Mouse (Mus musculus) v-Abl transformed pro-B cells (cell line): ENCODE results near the gene Atl2.

Experiments used
- in situ Hi-C, 2 experiments: fragments of 400-800 bp; cut with MboI; formaldehyde crosslinking; loops; one replicate each; pipeline ENCODE4 v1.15.1; 2025; ENCODE audit not compliant: unreplicated experiment in 2 of 2

The Atl2 gene

DNA sequence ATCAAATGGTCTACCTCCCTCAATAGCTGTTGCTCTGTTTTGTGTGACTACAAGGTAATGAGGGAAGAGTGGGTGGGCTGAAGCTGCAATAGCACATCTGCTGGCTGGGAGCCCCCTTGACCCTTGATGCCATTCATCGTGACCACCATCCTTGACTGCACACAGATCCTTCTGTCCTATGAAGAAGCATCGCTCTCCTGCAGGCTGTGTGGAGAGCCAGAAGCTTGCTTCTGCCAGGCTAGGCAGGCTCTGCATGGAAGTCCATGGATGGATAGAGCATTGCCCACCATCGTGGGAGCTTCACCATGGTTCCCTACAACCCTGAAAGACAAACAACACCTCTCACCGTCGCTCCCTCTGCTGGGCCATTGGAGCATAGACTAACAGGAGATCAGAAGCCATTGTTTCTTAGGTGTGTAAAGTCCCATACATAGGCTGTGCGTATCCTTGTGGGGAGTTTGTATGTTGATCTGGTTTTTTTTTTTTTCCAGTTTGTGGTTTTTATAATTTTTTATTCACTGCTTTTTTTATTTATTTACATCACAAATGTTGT lies 69.4 kb downstream of the Atl2 start:
- in situ Hi-C loops, result loop anchor here (25.0 kb wide), 3 partner anchors 714 to 1214 kb away; no protein-coding TSS in a partner anchor

DNA sequence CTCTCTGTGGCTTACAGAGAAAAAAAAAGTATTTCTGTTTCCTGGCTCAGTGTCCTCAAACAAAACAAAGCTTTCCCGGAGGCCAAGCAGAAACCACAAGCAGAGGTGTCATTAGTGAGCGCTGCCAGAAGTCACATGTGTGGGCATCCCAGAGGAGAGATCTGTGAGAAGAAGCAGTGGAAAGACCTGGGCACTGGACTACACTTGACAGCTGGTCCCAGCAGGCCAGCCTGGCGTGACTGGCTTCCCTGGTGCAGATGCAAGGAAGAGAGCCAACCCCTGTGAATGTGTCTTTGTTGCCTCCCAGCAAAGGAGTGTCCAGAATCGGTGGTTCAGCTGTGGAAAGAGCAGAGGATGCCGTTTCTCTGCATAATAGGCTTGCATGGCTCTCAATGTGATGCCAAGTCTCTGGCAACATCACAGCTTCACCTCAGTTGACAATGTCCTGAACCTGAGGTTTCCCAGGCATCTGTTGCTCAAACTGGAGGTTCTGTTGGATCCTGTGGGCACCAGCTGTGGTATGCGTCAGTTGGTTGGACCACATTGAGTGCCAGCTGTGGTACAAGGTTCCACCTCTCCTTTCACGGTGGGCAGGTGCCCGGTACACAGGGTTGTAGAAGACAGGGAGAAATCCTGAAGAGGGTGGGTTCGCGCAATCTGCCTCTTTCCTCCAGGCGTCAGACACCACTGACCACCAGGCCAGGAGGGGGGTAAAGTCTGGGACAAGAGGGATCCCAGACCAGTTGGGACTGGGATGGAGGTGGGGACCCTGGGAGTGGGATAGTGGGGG lies 70.5 kb downstream of the Atl2 start:
- in situ Hi-C loops, result loop anchor here (25.0 kb wide), 3 partner anchors 713 to 1213 kb away; no protein-coding TSS in a partner anchor

DNA sequence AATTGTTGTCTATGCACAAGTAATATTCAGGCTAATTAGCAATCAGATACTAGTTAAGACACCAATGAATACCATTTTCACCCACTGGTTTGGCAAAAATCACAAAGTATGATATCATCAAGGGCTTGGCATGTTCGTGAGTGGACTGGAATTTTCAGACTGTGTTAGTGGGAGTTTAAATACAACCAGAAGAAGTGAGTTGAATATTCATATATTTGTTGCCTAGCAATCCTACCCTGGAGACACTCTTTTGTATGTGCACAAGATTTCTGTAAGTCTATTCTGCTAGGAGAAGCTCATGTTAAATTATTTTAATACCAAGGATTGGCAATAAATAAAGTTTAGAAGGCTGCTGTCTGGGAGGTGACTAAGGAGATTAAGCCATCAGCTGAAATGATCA lies 71.5 kb downstream of the Atl2 start:
- in situ Hi-C loops, result no loop called here

- in situ Hi-C loops, result no loop called here
Observed at GRCm38 (mm10) chr17:79818884-79819283, 77.0 kb downstream of the Atl2 start.

DNA sequence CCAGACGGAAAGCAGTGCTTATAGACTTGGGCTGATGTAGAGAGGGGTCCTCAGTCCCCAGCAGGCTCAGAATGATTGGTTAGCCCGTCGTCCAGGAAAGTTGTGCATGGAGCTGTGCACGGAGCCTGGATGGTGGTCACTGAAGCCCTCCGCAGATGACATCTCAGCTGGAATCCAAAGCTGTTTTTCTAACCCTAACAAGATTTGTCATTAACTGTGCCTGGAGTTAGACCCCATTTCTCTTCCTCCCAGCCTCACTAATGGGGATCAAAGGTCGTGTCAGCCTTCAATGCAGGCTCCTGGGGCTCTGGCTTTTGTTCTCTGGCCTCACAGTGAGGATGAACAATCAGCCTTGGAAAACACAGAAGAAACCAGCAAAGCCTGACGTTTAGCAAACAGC lies 77.9 kb downstream of the Atl2 start:
- in situ Hi-C loops, result no loop called here

DNA sequence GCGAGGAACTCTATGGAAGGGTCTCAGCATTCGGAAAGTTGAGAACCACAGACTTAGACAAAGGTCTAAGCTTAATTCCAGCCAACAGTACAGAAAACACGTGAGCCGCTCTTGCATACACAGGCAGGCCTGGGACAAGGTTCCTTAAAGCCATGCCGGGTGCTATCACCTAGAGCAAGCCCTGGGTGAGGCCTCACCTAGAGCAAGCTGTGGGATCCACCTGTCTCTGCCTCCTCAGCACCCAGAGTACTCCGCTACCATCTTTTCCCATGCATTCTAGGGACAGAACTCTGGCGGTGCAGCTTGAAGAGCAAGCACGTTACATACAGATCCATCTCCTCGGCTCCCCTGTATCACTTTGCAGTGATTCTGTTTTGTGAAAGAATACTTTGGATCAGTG lies 78.4 kb downstream of the Atl2 start:
- in situ Hi-C loops, result no loop called here

- in situ Hi-C loops, result no loop called here
Observed at GRCm38 (mm10) chr17:79816896-79817295, 79.0 kb downstream of the Atl2 start.

- in situ Hi-C loops, result no loop called here
Observed at GRCm38 (mm10) chr17:79810421-79810820, 85.5 kb downstream of the Atl2 start.

DNA sequence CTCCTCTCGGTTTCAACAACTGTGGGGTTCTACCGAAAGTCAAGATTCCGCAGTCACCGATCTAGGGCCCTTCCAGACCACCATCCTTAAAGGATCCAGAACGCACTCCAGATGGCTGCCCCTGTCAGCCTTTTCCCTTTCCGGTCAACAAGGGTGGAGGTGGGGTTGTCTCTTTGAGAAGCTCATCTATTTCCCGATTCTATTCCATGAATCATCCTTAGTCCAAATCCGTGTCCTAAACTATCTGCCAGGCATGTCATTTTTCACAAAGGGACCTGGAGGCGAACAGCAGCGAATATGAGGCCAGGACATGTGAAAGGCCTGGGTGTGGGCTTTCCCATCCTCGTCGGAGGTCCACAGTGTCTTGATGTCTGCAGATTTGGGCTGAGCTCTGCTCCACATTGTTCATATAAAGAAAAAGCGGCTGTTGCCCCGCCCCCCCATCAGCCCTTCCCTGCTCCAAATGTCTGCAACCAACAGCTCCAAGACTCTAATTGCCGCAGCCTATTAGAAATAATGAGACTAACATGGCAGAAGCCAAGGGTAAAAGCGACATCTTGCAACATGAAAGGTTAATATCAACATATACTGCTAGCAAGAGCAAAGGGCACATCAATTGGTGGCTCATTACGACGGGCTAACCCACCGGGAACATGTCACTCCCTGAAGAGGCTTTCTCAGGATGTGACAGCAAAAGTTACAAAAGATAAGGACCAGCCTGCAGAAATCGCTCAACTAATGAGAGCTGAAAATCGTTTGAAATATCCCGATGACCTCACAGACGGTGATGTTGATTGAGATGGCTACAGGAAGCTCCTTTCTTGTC lies 86.2 kb downstream of the Atl2 start:
- in situ Hi-C loops, result no loop called here

DNA sequence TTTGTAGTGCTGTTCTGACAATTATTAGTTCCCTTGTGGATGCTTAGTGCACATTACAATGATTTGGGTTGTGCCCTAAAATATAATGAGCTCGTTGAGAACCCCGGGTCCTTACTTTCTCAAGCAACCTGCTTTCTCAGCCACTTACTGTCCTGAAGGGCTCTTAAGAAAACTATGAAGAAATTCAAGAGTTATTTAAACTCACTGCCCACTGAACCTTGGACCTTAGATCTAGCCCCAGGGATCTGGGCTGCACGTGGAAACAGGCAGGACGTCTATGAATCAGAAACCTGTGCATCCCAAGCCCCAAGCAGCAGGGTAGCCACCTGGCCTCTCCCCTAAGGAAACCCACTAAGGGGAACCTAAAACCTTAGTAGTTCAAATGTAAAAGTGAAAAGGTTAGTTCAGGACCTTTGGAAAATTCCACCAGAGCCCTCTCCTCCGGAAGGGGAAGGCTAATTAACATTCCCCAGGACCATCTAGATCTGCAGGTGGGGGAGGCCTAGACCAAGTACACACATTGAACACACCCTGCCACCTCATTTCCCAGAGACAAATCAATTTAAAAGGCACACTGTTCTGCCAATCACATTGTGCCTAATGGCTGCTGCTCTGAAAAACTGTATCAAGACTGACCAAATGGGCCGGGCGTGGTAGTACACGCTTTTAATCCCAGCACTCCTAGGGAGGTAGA lies 88.5 kb downstream of the Atl2 start:
- in situ Hi-C loops, result no loop called here

DNA sequence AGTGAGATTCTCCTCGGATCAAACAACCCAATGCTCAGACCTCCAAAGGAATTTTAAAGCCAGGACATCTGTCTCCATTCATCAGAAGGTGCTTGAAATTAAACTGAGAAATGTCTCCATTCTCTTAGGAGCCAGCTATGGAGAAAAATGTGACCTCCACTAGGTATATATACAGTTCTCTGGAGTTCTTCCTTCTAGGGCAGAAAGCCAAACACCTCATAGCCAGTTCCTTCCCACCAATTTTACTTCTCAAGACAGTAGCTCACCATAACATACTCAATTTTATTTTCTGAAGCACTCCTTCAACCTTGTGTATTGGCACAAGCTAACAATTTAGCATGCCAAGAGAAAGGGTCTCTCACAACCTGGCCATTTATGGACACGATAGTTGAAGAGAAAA lies 91.2 kb downstream of the Atl2 start:
- in situ Hi-C loops, result no loop called here

GRCm38 (mm10) chr17:79802056-79802455 lies 93.9 kb downstream of the Atl2 start:
- in situ Hi-C loops, result no loop called here

DNA sequence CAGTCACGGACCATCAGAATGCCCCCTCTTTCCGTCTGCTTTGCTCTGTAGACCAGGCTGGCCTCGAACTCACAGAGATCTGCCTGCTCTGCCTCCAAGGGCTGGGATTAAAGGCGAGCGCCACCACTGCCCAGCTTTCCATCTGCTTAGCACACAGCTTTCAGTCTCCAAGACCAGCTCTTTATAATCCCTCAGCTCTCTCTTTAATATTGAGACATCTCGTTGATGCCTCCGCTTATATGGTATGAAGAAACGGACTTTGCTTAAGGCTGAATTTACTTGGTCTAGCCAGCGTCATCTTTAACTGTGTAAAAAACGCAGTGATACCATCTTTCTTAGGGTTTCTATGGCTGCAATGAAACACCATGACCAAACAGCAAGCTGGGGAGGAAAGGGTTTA lies 97.1 kb downstream of the Atl2 start:
- in situ Hi-C loops, result no loop called here
